Mouse (Mus musculus): ENCODE measurements around the gene Tmem262. TPM values are rescaled to one million over a fixed set of nuclear protein-coding genes. Genes with fewer than 3 reads are reported as not detected.

Gene Tmem262
- polyA plus RNA-seq, 1 experiment from 2014 or later, result not detected

DNA sequence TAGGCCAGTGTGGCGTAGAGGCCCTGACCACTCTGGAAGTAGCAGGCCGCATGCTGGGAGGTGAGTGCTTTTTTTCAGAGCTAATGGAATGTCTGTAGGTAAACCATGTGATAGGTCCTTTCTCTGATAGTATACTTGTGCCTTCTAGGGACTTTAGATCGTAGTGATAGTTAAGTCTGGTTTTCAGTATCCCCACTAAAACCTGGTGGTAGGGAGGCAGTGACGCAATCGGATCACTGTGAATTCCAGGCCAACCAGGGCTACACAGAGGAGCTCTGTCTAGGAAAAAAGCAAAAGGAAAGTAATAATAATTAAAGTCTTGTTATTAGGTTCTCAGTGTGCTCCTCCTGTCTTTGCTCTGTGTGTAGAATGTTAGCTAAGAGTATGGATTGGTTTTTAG lies 21.3 kb upstream of the Tmem262 start:
- no peak for ATAC-seq
- peaks cover 39% of the 10 kb centered on the region for H3K4me1 ChIP-seq (replicated peaks; ENCODE audit: control insufficient read depth, insufficient read depth, low read length)
- H3K4me2 ChIP-seq (ENCODE audit: low read length), result peak overlapping the region; percentile 93
- H3K27ac ChIP-seq (ENCODE audit: low read length), result no peak overlapping the region
- peak overlapping the region; percentile 85 for H3K4me3 ChIP-seq (replicated peaks; ENCODE audit: low read length)
- H3K36me3 ChIP-seq (ENCODE audit: control insufficient read depth, insufficient read depth), result peaks cover 3% of the 10 kb centered on the region; the same call in 1 of the 2 replicates
- H3K27me3 ChIP-seq (replicated peaks; ENCODE audit: control insufficient read depth, insufficient read depth, low read length), result no peaks in the 10 kb centered on the region
- no peaks in the 10 kb centered on the region for H3K9me3 ChIP-seq (ENCODE audit: control insufficient read depth, low read length)
- WGBS, result 35% methylated on average over 5 of the region's 5 CpGs
- peak overlapping the region; percentile 85 for H3K9ac ChIP-seq (replicated peaks; ENCODE audit: low read depth, low read length)

DNA sequence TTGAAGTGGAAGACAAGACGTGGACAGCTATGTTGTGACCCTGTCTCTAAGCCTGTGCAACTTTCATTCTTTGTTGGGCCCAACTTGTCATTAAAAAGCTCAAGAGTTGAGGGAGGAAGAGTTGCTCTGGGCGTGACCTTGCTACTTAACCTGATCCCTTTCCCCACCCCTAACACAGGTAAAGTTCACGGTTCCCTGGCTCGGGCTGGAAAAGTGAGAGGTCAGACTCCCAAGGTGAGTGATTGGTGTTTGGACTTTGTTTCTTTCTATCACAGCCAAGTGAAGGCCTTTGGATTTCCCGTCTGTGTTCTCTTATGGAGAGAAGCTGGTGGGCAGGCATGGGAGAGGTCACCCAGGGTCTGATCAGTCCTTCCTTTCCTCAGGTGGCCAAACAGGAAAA lies 20.9 kb upstream of the Tmem262 start:
- H3K9ac ChIP-seq (replicated peaks; ENCODE audit: low read depth, low read length), result no peak overlapping the region
- H3K27ac ChIP-seq (ENCODE audit: low read length), result no peak overlapping the region
- no peaks in the 10 kb centered on the region for H3K27me3 ChIP-seq (replicated peaks; ENCODE audit: control insufficient read depth, insufficient read depth, low read length)
- 83% methylated on average over 5 of the region's 5 CpGs for WGBS
- peaks cover 39% of the 10 kb centered on the region for H3K4me1 ChIP-seq (replicated peaks; ENCODE audit: control insufficient read depth, insufficient read depth, low read length)
- H3K9me3 ChIP-seq (ENCODE audit: control insufficient read depth, low read length), result no peaks in the 10 kb centered on the region
- ATAC-seq, result no peak
- no peaks in the 10 kb centered on the region; the same call in 1 of the 2 replicates for H3K36me3 ChIP-seq (ENCODE audit: control insufficient read depth, insufficient read depth)
- H3K4me2 ChIP-seq (ENCODE audit: low read length), result peak overlapping the region; percentile 93; the same call in 1 of the 2 replicates
- no peak overlapping the region for H3K4me3 ChIP-seq (replicated peaks; ENCODE audit: low read length)

DNA sequence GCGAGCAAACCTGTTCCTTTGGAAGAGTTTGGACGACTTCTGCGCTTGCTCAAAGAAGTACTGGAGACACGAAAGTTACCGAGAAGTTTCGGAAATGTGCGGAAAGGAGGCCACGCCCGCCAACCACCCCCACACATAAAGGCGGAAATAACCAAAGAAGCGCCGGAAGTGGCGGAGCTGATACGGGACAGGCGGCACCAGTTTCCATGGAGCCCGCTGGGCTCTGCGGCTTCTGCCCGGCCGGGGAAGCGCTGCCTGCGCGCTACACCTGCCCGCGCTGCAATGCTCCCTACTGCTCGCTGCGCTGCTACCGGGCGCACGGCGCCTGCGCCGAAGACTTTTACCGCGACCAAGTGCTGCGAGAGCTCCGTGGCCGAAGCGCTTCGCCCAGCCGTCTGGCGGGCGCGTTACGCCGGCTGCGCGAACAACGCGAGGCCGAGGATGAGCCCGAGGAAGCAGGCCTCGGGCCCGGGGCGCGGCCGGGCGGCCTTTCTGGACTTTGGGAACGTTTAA lies 18.8 kb upstream of the Tmem262 start, which contains the start of gene Znhit2:
Gene Znhit2, plus strand, starts transcription at position 172 of the 513 bp plus-strand sequence.
- Histone ChIP-seq H3K9ac (replicated peaks; ENCODE audit: low read depth, low read length) (peak within 1 kb of the TSS; percentile 91), H3K9me3 (ENCODE audit: control insufficient read depth, low read length) (no peaks in the 10 kb centered on the region), H3K36me3 (ENCODE audit: control insufficient read depth, insufficient read depth) (no peaks in the 10 kb centered on the region), H3K27ac (ENCODE audit: low read length) (peak within 1 kb of the TSS; percentile 82), H3K4me3 (replicated peaks; ENCODE audit: low read length) (peak within 1 kb of the TSS; percentile 90), H3K4me1 (replicated peaks; ENCODE audit: control insufficient read depth, insufficient read depth, low read length) (peaks cover 40% of the 10 kb centered on the region), H3K27me3 (replicated peaks; ENCODE audit: control insufficient read depth, insufficient read depth, low read length) (no peaks in the 10 kb centered on the region), H3K4me2 (ENCODE audit: low read length) (peak within 1 kb of the TSS; percentile 100)
- WGBS, result under 1% methylated on average over 58 of the region's 58 CpGs
- ATAC-seq, result peak; percentile 79

DNA sequence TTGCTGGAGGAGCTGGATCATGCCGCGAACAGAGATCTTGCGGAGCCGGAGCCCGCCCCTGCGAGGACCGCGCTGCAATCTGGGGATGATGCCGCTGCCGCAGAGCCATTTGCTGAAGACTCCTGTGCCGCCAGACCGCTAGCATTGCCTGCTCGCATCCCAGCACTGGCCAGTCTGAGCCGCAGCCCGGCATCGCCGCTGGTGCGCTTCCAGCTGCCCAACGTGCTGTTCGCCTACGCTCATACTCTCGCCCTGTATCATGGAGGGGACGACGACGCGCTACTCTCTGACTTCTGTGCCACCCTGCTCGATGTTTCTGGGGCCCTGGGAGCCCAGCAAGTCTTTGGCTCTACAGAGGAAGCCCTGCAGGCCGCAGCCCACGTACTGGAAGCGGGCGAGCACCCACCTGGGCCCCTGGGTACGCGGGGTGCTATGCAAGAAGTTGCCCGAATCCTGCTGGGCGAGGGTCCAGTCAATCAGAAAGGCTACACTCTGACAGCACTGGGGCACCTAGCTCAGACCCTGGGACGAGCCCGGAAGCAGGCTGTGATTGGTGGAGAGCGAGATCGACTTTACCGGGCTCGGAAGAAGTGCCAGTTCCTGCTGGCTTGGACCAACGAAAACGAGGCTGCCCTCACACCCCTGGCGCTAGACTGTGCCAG lies 18.1 kb upstream of the Tmem262 start:
- Histone ChIP-seq H3K4me2 (ENCODE audit: low read length) (peak overlapping the region; percentile 100), H3K4me1 (replicated peaks; ENCODE audit: control insufficient read depth, insufficient read depth, low read length) (peaks cover 40% of the 10 kb centered on the region), H3K27me3 (replicated peaks; ENCODE audit: control insufficient read depth, insufficient read depth, low read length) (no peaks in the 10 kb centered on the region), H3K27ac (ENCODE audit: low read length) (peak overlapping the region; percentile 82), H3K9ac (replicated peaks; ENCODE audit: low read depth, low read length) (peak overlapping the region; percentile 91), H3K4me3 (replicated peaks; ENCODE audit: low read length) (peak overlapping the region; percentile 90), H3K9me3 (ENCODE audit: control insufficient read depth, low read length) (no peaks in the 10 kb centered on the region), H3K36me3 (ENCODE audit: control insufficient read depth, insufficient read depth) (no peaks in the 10 kb centered on the region)
- WGBS, result 3% methylated on average over 43 of the region's 44 CpGs
- ATAC-seq, result no peak

DNA sequence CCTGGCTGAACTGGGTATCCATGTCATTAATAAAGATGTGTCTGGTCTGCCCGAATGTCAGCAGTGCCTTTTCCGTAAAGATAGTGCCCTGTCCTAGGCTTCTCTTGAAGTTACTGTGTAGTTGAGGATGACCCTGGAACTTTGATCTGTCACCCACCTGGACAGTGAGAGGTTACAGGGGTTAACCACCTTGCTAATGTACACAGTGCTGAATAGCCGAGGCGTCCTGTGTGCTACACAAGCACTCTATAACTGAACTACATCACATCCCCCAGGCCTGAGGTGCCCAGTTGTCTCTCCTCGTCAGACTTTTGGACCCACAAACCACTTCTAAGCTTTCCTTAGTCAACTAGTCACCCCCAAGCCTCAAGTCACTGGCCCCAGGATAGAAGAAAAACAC lies 17.4 kb upstream of the Tmem262 start:
- Histone ChIP-seq H3K27ac (ENCODE audit: low read length) (no peak overlapping the region), H3K4me1 (replicated peaks; ENCODE audit: control insufficient read depth, insufficient read depth, low read length) (peaks cover 41% of the 10 kb centered on the region), H3K4me3 (replicated peaks; ENCODE audit: low read length) (peak overlapping the region; percentile 90), H3K27me3 (replicated peaks; ENCODE audit: control insufficient read depth, insufficient read depth, low read length) (no peaks in the 10 kb centered on the region), H3K36me3 (ENCODE audit: control insufficient read depth, insufficient read depth) (no peaks in the 10 kb centered on the region), H3K9ac (replicated peaks; ENCODE audit: low read depth, low read length) (peak overlapping the region; percentile 91), H3K9me3 (ENCODE audit: control insufficient read depth, low read length) (no peaks in the 10 kb centered on the region), H3K4me2 (ENCODE audit: low read length) (peak overlapping the region; percentile 100)
- 71% methylated on average over 5 of the region's 5 CpGs for WGBS
- ATAC-seq, result no peak

DNA sequence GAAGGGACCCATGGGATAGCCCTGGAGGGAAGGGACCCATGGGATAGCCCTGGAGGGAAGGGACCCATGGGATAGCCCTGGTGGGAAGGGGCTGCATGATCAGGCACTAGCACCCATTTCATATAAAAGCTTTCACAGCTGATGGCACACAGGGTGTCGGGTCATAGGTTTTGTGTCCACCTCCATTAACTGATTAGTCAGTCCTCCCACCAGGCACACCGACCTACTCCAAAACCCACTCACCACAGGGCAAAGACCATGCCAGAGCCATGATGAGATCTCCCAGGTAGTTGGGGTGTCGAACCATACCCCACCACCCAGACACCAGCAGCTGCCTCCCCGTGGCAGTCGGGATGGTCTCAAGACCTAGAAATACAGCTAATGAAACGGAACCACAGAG lies 16.8 kb upstream of the Tmem262 start:
- H3K9me3 ChIP-seq (ENCODE audit: control insufficient read depth, low read length), result no peaks in the 10 kb centered on the region
- no peaks in the 10 kb centered on the region for H3K27me3 ChIP-seq (replicated peaks; ENCODE audit: control insufficient read depth, insufficient read depth, low read length)
- H3K36me3 ChIP-seq (ENCODE audit: control insufficient read depth, insufficient read depth), result no peaks in the 10 kb centered on the region
- WGBS, result 93% methylated on average over 6 of the region's 6 CpGs
- peaks cover 45% of the 10 kb centered on the region for H3K4me1 ChIP-seq (replicated peaks; ENCODE audit: control insufficient read depth, insufficient read depth, low read length)
- H3K4me2 ChIP-seq (ENCODE audit: low read length), result no peak overlapping the region
- ATAC-seq, result no peak
- no peak overlapping the region for H3K27ac ChIP-seq (ENCODE audit: low read length)
- no peak overlapping the region for H3K4me3 ChIP-seq (replicated peaks; ENCODE audit: low read length)
- H3K9ac ChIP-seq (replicated peaks; ENCODE audit: low read depth, low read length), result no peak overlapping the region

DNA sequence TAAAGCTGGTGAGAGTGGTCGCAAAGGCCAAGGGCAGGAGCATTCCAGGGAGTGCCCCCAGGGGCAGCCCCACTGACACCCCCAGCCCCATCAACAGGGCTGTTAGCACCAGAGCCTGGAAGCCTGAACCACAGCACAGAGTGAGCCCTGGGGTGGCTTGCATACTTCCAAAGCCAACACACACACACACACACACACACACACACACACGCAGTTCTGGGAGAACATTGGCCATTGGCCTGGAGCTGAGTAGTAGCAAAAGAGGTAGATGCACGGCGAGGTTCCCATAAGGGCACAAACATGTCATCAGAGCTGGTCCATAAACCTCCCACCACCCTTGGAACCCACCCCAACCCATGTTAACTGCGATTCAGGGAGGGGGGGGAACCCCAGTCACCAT lies 13.3 kb upstream of the Tmem262 start:
- no peak for ATAC-seq
- peak overlapping the region; percentile 73 for H3K4me3 ChIP-seq (replicated peaks; ENCODE audit: low read length)
- peaks cover 34% of the 10 kb centered on the region for H3K4me1 ChIP-seq (replicated peaks; ENCODE audit: control insufficient read depth, insufficient read depth, low read length)
- no peaks in the 10 kb centered on the region for H3K27me3 ChIP-seq (replicated peaks; ENCODE audit: control insufficient read depth, insufficient read depth, low read length)
- peaks cover 12% of the 10 kb centered on the region for H3K36me3 ChIP-seq (ENCODE audit: control insufficient read depth, insufficient read depth)
- WGBS, result 43% methylated on average over 5 of the region's 5 CpGs
- H3K9ac ChIP-seq (replicated peaks; ENCODE audit: low read depth, low read length), result peak overlapping the region; percentile 84
- H3K27ac ChIP-seq (ENCODE audit: low read length), result peak overlapping the region; percentile 90
- H3K9me3 ChIP-seq (ENCODE audit: control insufficient read depth, low read length), result no peaks in the 10 kb centered on the region
- H3K4me2 ChIP-seq (ENCODE audit: low read length), result peak overlapping the region; percentile 99

DNA sequence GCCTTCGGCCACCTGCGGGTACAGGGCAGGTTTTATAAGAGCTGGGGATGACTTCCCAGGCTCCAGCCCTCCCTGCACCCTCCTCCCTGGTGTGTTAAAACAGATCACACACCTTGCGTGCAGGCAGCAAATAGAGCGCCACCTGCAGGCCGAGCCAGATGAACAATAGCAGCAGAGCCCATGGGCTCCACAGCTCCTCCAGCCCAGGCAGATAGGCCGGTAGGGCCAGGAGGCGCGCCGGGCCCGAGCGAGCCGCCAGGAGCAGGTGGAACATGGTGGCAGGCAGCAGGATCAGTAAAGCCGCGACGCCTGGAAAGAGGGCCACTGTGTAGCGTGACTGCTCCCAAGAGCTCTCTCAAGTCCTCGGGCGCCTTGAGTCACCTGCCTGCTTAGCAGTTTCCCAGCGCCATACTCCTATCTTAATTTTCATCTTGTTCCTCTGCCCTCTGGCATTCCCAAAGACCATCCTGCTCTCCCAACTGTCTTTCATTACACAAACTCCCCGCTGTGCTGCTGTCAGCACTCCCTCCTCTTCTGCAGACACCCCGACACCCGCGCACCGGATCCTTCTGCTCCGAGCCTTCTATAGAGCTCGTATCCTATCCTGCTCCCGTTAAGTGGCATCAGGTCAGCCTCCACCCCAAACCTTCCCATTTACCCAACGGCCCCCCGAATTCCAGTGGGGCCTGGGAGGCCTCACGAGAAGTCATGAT lies 12.7 kb upstream of the Tmem262 start:
- H3K27me3 ChIP-seq (replicated peaks; ENCODE audit: control insufficient read depth, insufficient read depth, low read length), result no peaks in the 10 kb centered on the region
- peak overlapping the region; percentile 84 for H3K9ac ChIP-seq (replicated peaks; ENCODE audit: low read depth, low read length)
- ATAC-seq, result peak; percentile 65
- H3K9me3 ChIP-seq (ENCODE audit: control insufficient read depth, low read length), result no peaks in the 10 kb centered on the region
- peak overlapping the region; percentile 90 for H3K27ac ChIP-seq (ENCODE audit: low read length)
- peaks cover 12% of the 10 kb centered on the region for H3K36me3 ChIP-seq (ENCODE audit: control insufficient read depth, insufficient read depth)
- H3K4me3 ChIP-seq (replicated peaks; ENCODE audit: low read length), result peak overlapping the region; percentile 73
- peak overlapping the region; percentile 99 for H3K4me2 ChIP-seq (ENCODE audit: low read length)
- H3K4me1 ChIP-seq (replicated peaks; ENCODE audit: control insufficient read depth, insufficient read depth, low read length), result peaks cover 29% of the 10 kb centered on the region
- WGBS, result under 1% methylated on average over 30 of the region's 30 CpGs

DNA sequence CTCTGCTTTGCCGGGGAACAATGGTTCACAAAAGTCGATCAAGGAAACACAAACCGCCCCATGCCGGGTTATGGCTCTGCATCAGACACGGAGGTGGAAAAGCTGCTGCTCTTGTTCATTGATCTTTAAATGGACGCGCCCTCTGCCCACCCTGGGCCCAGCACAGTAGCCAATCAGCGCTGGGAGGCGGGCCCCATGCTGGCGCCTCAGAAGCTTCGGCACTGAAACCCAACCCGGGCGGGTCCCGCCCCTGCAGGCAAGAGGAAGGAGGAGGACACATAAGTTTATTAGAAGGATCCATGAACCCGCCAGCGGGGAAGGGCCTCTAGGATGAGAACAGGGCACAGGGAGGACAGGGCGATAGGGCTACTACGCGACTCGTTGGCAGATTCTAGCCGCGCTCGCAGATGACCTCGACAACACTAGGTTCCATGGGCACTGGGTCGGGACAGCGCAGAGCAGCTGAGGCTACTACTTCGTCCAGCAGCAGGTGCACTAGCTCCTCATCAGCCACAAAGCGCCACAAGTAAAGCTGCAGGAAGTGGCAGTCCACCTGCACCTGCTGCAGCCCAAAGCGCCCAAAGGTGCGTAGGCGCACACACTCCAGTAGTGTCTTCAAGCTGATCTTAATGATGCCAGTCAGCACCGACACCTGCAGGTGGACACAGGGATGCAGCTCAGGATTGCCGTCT lies 12.0 kb upstream of the Tmem262 start, which contains the start of gene Tm7sf2:
Gene Tm7sf2, minus strand, starts transcription at position 650 of the 692 bp plus-strand sequence.
- 9% methylated on average over 32 of the region's 33 CpGs for WGBS
- peak; percentile 94 for ATAC-seq

More for the DNA sequence above, 12.0 kb upstream of the Tmem262 start, which contains the start of gene Tm7sf2:
- Histone ChIP-seq H3K4me2 (ENCODE audit: low read length) (peak within 1 kb of the TSS; percentile 99), H3K9ac (replicated peaks; ENCODE audit: low read depth, low read length) (peak within 1 kb of the TSS; percentile 84), H3K27ac (ENCODE audit: low read length) (peak within 1 kb of the TSS; percentile 90), H3K4me3 (replicated peaks; ENCODE audit: low read length) (peak within 1 kb of the TSS; percentile 73), H3K27me3 (replicated peaks; ENCODE audit: control insufficient read depth, insufficient read depth, low read length) (no peaks in the 10 kb centered on the region), H3K4me1 (replicated peaks; ENCODE audit: control insufficient read depth, insufficient read depth, low read length) (peaks cover 22% of the 10 kb centered on the region), H3K9me3 (ENCODE audit: control insufficient read depth, low read length) (no peaks in the 10 kb centered on the region), H3K36me3 (ENCODE audit: control insufficient read depth, insufficient read depth) (peaks cover 12% of the 10 kb centered on the region)
